Mouse (Mus musculus) midbrain, embryonic 13.5 days (tissue): ENCODE results near the gene Gan. TPM values are rescaled to one million over a fixed set of nuclear protein-coding genes. Genes with fewer than 3 reads are reported as not detected.

Experiments
- ATAC-seq: fragments of 200-750 bp; cut with Nextera tagmentation; 2 replicates; pipeline ENCODE4 v1.8.0; 2017; ENCODE audit warnings: mild to moderate bottlenecking, moderate TSS enrichment, moderate library complexity
- H3K27ac ChIP-seq: fragments of 300-500 bp; sonication (generic); 2 replicates; pipeline ENCODE4 v1.5.1; 2015; ENCODE audit warnings: inconsistent platforms, mild to moderate bottlenecking, moderate library complexity
- H3K27me3 ChIP-seq: fragments of 300-500 bp; sonication (generic); 2 replicates; pipeline ENCODE4 v1.6.1; 2015; ENCODE audit warnings: mild to moderate bottlenecking, inconsistent platforms
- H3K36me3 ChIP-seq: fragments of 300-500 bp; sonication (generic); 2 replicates; pipeline ENCODE4 v1.6.1; 2015; ENCODE audit warnings: mild to moderate bottlenecking, inconsistent platforms
- H3K4me1 ChIP-seq: fragments of 300-500 bp; sonication (generic); replicated peaks from 2 replicates; pipeline ENCODE4 v1.6.1; 2015; ENCODE audit warnings: inconsistent platforms
- H3K4me2 ChIP-seq: fragments of 300-500 bp; sonication (generic); replicated peaks from 2 replicates; pipeline ENCODE4 v1.6.1; 2015; ENCODE audit warnings: moderate library complexity, mild to moderate bottlenecking, inconsistent platforms
- H3K4me3 ChIP-seq: fragments of 300-500 bp; sonication (generic); replicated peaks from 2 replicates; pipeline ENCODE4 v1.5.1; 2015; ENCODE audit warnings: mild to moderate bottlenecking, inconsistent platforms
- H3K9ac ChIP-seq: fragments of 300-500 bp; sonication (generic); replicated peaks from 2 replicates; pipeline ENCODE4 v1.6.1; 2015; ENCODE audit warnings: mild to moderate bottlenecking, inconsistent platforms
- H3K9me3 ChIP-seq: fragments of 300-500 bp; sonication (generic); 2 replicates; pipeline ENCODE4 v1.6.1; 2016; ENCODE audit warnings: mild to moderate bottlenecking, inconsistent platforms
- WGBS: fragments of 180-500 bp; shearing (Covaris S2); methylation state at CpG from one replicate; pipeline ENCODE4 v1.1.7; 2015; 5-methylcytosine and 5-hydroxymethylcytosine counted together
- polyA plus RNA-seq: library from polyadenylated mRNA; unstranded; fragments of >200 nt; fragmentation: Nextera tagmentation; extraction: Ambion mirVana; gene quantifications from 2 replicates; pipeline ENCODE4 v1.2.1, GENCODE M21; 2015

Gene Gan
- polyA plus RNA-seq, 1 experiment from 2014 or later, result 3.0 TPM

DNA sequence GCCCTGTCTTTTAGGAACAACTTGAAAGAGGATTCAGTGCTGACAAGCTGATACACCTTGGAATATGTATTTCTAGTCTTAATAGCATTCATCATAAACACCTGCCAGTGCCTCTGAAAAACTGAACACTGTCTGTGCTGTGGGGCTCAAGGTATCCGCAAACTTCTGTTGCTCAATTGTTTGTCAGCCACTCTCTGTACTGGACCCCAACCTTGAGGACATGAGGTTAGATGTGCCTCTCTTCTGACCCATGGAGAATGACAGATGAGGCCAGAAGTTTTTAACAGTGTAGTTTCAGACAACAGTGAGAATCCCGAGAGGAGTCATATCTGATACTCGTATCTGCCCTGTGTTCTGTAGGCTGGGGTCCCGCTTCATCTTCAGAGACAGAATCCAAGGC is 7.6 kb downstream of the Gan start:
- Histone ChIP-seq H3K27me3 (no peaks in the 10 kb centered on the region), H3K4me2 (no peak overlapping the region), H3K9ac (no peak overlapping the region), H3K27ac (no peak overlapping the region), H3K4me3 (no peak overlapping the region), H3K4me1 (no peaks in the 10 kb centered on the region), H3K36me3 (no peaks in the 10 kb centered on the region), H3K9me3 (no peaks in the 10 kb centered on the region)
- ATAC-seq, result no peak
- WGBS, result 95% methylated on average over 4 of the region's 4 CpGs

- H3K9ac ChIP-seq, result no peak overlapping the region
- H3K36me3 ChIP-seq, result no peaks in the 10 kb centered on the region
- 93% methylated on average over 2 of the region's 2 CpGs for WGBS
- H3K4me2 ChIP-seq, result no peak overlapping the region
- no peaks in the 10 kb centered on the region for H3K9me3 ChIP-seq
- H3K4me3 ChIP-seq, result no peak overlapping the region
- H3K27me3 ChIP-seq, result no peaks in the 10 kb centered on the region
- no peak for ATAC-seq
- no peak overlapping the region for H3K27ac ChIP-seq
- H3K4me1 ChIP-seq, result no peaks in the 10 kb centered on the region
These were observed 8.6 kb downstream of the Gan start for GRCm38 (mm10) chr8:117166515-117166914.

DNA sequence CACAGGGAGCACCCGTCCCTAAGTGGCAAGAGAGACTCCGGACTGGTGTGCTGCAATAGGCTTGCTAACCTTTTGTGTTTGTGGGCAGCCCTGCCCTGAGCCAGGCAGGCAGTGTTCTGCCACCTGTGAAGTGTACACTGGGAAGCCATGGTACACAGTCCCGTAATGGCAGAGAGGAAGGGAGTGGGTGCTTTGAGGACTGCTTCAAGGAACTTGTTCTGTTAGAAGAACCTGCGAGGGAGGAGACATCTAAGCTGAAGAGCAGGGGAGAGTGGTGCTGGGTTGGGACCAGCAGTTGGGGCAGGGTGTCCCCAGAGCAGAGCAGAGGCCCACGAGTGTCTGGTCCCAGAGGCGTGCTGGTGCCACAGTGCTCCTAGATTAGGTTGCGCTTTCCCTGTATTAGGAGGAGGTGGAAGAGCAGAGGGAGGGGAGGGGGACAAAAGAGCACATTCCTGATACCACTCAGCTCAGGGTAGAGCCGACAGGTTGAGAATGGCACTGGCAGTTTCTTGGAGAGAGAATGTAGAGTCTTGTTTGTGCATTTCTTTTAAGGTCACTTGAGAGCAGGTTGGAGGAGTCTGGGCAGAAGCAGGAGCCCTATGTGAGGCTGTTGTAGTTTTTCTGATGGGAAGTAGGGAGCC is 9.4 kb downstream of the Gan start:
- Histone ChIP-seq H3K27me3 (no peaks in the 10 kb centered on the region), H3K36me3 (no peaks in the 10 kb centered on the region), H3K9me3 (no peaks in the 10 kb centered on the region), H3K4me1 (no peaks in the 10 kb centered on the region), H3K4me3 (no peak overlapping the region), H3K4me2 (no peak overlapping the region), H3K9ac (no peak overlapping the region), H3K27ac (no peak overlapping the region)
- WGBS, result 83% methylated on average over 8 of the region's 8 CpGs
- no peak for ATAC-seq

- WGBS, result 95% methylated on average over 9 of the region's 9 CpGs
- no peak for ATAC-seq
- no peaks in the 10 kb centered on the region for H3K27me3 ChIP-seq
These were observed 10.4 kb downstream of the Gan start for GRCm38 (mm10) chr8:117168378-117168777.

GRCm38 (mm10) chr8:117171826-117172225 is 13.9 kb downstream of the Gan start:
- H3K36me3 ChIP-seq, result peaks cover 10% of the 10 kb centered on the region; the same call in 1 of the 2 replicates
- H3K4me2 ChIP-seq, result no peak overlapping the region
- no peaks in the 10 kb centered on the region for H3K27me3 ChIP-seq
- no peaks in the 10 kb centered on the region for H3K9me3 ChIP-seq
- no peak overlapping the region for H3K27ac ChIP-seq
- ATAC-seq, result no peak
- no peak overlapping the region for H3K4me3 ChIP-seq
- WGBS, result 89% methylated on average over 3 of the region's 3 CpGs
- H3K9ac ChIP-seq, result no peak overlapping the region
- H3K4me1 ChIP-seq, result 0 out of 2 replicates have a peak, but pooled peaks cover 4% of the 10 kb centered on the region

More at GRCm38 (mm10) chr8:117168378-117168777, 10.4 kb downstream of the Gan start:
- H3K4me2 ChIP-seq, result no peak overlapping the region
- H3K36me3 ChIP-seq, result no peaks in the 10 kb centered on the region
- no peak overlapping the region for H3K9ac ChIP-seq
- H3K27ac ChIP-seq, result no peak overlapping the region
- 0 out of 2 replicates have a peak, but pooled peaks cover 4% of the 10 kb centered on the region for H3K4me1 ChIP-seq
- H3K4me3 ChIP-seq, result no peak overlapping the region
- no peaks in the 10 kb centered on the region for H3K9me3 ChIP-seq

DNA sequence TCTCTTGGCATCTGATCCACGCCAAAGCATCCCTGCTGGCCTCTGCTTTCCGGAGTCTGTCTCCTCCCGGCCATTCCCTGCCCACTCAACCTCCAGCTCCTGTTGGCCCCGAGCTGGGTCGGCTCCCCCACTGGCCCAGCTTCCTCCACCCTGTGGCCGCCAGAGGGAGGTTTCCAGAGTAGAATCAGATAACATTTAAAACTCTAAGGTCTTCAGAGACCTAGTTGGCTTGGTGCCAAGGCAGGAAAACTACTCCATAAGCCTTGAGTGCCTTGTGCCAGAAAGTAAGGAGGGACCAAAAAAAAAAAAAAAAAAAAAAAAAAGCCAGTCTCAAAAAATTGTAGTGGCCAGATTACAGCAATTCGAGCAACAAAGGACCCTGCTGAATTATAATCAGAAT is 15.0 kb downstream of the Gan start:
- no peak overlapping the region for H3K4me3 ChIP-seq
- no peaks in the 10 kb centered on the region for H3K9me3 ChIP-seq
- no peak for ATAC-seq
- H3K4me2 ChIP-seq, result no peak overlapping the region
- no peaks in the 10 kb centered on the region for H3K27me3 ChIP-seq
- H3K4me1 ChIP-seq, result 0 out of 2 replicates have a peak, but pooled peaks cover 4% of the 10 kb centered on the region
- peaks cover 10% of the 10 kb centered on the region; the same call in 1 of the 2 replicates for H3K36me3 ChIP-seq
- 56% methylated on average over 7 of the region's 7 CpGs for WGBS
- H3K9ac ChIP-seq, result no peak overlapping the region
- no peak overlapping the region for H3K27ac ChIP-seq

- Histone ChIP-seq H3K27me3 (no peaks in the 10 kb centered on the region), H3K9me3 (no peaks in the 10 kb centered on the region), H3K4me2 (no peak overlapping the region), H3K27ac (no peak overlapping the region), H3K36me3 (peaks cover 10% of the 10 kb centered on the region; the same call in 1 of the 2 replicates), H3K9ac (no peak overlapping the region), H3K4me1 (0 out of 2 replicates have a peak, but pooled peaks cover 4% of the 10 kb centered on the region), H3K4me3 (no peak overlapping the region)
- WGBS, result 93% methylated on average over 3 of the region's 3 CpGs
- no peak for ATAC-seq
These were observed 15.8 kb downstream of the Gan start for GRCm38 (mm10) chr8:117173690-117174089.

GRCm38 (mm10) chr8:117174536-117174935 is 16.6 kb downstream of the Gan start:
- no peaks in the 10 kb centered on the region for H3K27me3 ChIP-seq
- WGBS, result 82% methylated on average over 5 of the region's 5 CpGs
- H3K4me1 ChIP-seq, result 0 out of 2 replicates have a peak, but pooled peaks cover 4% of the 10 kb centered on the region
- no peak overlapping the region for H3K27ac ChIP-seq
- no peaks in the 10 kb centered on the region for H3K9me3 ChIP-seq
- no peak overlapping the region for H3K9ac ChIP-seq
- H3K4me3 ChIP-seq, result no peak overlapping the region
- H3K36me3 ChIP-seq, result peaks cover 10% of the 10 kb centered on the region; the same call in 1 of the 2 replicates
- ATAC-seq, result no peak
- no peak overlapping the region for H3K4me2 ChIP-seq

- WGBS, result 91% methylated on average over 5 of the region's 5 CpGs
- H3K9me3 ChIP-seq, result no peaks in the 10 kb centered on the region
These were observed 18.4 kb downstream of the Gan start for GRCm38 (mm10) chr8:117176308-117176707.

GRCm38 (mm10) chr8:117177236-117177635 is 19.3 kb downstream of the Gan start:
- 0 out of 2 replicates have a peak, but pooled peaks cover 4% of the 10 kb centered on the region for H3K4me1 ChIP-seq
- peaks cover 10% of the 10 kb centered on the region; the same call in 1 of the 2 replicates for H3K36me3 ChIP-seq
- no peak overlapping the region for H3K4me3 ChIP-seq
- no peak overlapping the region for H3K9ac ChIP-seq
- no peak overlapping the region for H3K27ac ChIP-seq
- no peak for ATAC-seq
- H3K27me3 ChIP-seq, result no peaks in the 10 kb centered on the region
- 88% methylated on average over 7 of the region's 7 CpGs for WGBS
- H3K9me3 ChIP-seq, result no peaks in the 10 kb centered on the region
- H3K4me2 ChIP-seq, result no peak overlapping the region

More at GRCm38 (mm10) chr8:117176308-117176707, 18.4 kb downstream of the Gan start:
- no peak overlapping the region for H3K27ac ChIP-seq
- H3K27me3 ChIP-seq, result no peaks in the 10 kb centered on the region
- no peak overlapping the region for H3K4me3 ChIP-seq
- H3K4me1 ChIP-seq, result 0 out of 2 replicates have a peak, but pooled peaks cover 4% of the 10 kb centered on the region
- H3K36me3 ChIP-seq, result peaks cover 10% of the 10 kb centered on the region; the same call in 1 of the 2 replicates
- no peak overlapping the region for H3K9ac ChIP-seq
- ATAC-seq, result no peak
- no peak overlapping the region for H3K4me2 ChIP-seq

DNA sequence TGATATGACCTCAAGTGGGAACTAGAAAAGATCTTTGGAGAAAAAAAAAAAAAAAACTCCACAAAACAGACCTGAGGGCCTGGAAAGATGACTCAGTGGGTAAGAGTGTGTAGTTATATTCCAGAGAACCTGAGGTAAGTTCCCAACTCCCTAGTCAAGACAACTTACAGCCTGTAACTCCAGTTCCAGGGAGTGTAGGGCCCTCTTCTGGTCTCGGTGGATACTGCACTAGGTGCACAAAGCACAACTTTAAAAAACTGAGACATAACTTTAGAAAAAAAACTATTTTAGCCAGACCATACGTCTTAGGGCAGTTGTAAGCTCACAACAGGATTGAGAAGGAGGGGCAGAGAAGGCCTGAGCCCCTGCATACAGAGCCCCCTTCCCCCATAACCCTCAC is 20.1 kb downstream of the Gan start:
- no peak overlapping the region for H3K4me2 ChIP-seq
- H3K27me3 ChIP-seq, result no peaks in the 10 kb centered on the region
- H3K9me3 ChIP-seq, result no peaks in the 10 kb centered on the region
- no peak for ATAC-seq
- H3K4me1 ChIP-seq, result no peaks in the 10 kb centered on the region
- H3K27ac ChIP-seq, result no peak overlapping the region
- WGBS, result 83% methylated on average over 2 of the region's 2 CpGs
- H3K9ac ChIP-seq, result no peak overlapping the region
- no peak overlapping the region for H3K4me3 ChIP-seq
- H3K36me3 ChIP-seq, result peaks cover 10% of the 10 kb centered on the region; the same call in 1 of the 2 replicates

DNA sequence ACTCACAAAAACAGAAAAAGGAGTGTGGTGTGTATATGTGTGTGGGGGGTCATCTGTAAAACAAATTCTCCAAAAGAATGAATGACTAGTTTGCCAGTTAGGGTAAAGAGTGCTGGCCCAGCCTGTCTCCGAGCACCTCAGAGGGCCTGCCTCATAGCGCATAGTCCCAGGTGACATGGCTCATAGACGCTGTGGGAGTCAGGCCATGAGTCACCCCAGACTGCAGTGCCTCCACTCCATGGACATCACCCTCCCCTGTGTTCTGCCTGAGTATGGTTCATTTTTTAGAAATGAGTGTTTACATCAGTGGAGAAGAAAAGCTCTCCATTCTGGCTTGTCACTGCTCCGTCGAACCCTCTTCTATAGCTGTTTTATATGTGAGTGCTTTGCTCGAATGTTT is 20.7 kb downstream of the Gan start:
- no peaks in the 10 kb centered on the region for H3K4me1 ChIP-seq
- peaks cover 13% of the 10 kb centered on the region for H3K36me3 ChIP-seq
- no peak for ATAC-seq
- no peaks in the 10 kb centered on the region for H3K27me3 ChIP-seq
- no peak overlapping the region for H3K4me3 ChIP-seq
- 95% methylated on average over 6 of the region's 6 CpGs for WGBS
- H3K27ac ChIP-seq, result no peak overlapping the region
- no peak overlapping the region for H3K9ac ChIP-seq
- no peak overlapping the region for H3K4me2 ChIP-seq
- H3K9me3 ChIP-seq, result no peaks in the 10 kb centered on the region
